Mouse (Mus musculus) C2C12 (cell line): Measurements from ENCODE around the gene Ino80. TPM values are rescaled to one million over a fixed set of nuclear protein-coding genes. Genes with fewer than 3 reads are reported as not detected.

Experiments
- H3K27me3 ChIP-seq: one replicate; pipeline ENCODE4 v1.6.1; 2011; ENCODE audit not compliant: control insufficient read depth, insufficient read depth, insufficient read length
- H3K36me3 ChIP-seq: one replicate; pipeline ENCODE4 v1.6.1; 2011; ENCODE audit not compliant: control insufficient read depth, insufficient read depth
- H3K4me3 ChIP-seq: one replicate; pipeline ENCODE4 v1.5.1; 2011; ENCODE audit warnings: mild to moderate bottlenecking, control low read depth; ENCODE audit not compliant: poor library complexity, insufficient read depth, severe bottlenecking
- H3K79me2 ChIP-seq: one replicate; pipeline ENCODE4 v1.6.1; 2011; ENCODE audit not compliant: control insufficient read depth, insufficient read depth
- H3K79me3 ChIP-seq: one replicate; pipeline ENCODE4 v1.6.1; 2011; ENCODE audit warnings: low read depth, control low read depth
- H3ac ChIP-seq: one replicate; pipeline ENCODE3; 2011; ENCODE audit warnings: low read depth; ENCODE audit not compliant: control insufficient read depth, insufficient read length
- CEBPB ChIP-seq: IDR thresholded peaks from one replicate; pipeline ENCODE4 v1.6.1; 2011; ENCODE audit warnings: low read depth, mild to moderate bottlenecking, control low read depth, moderate library complexity
- CTCF ChIP-seq: IDR thresholded peaks from one replicate; pipeline ENCODE4 v1.5.1; 2011; ENCODE audit not compliant: control insufficient read depth, insufficient read depth, insufficient read length
- FOSL1 ChIP-seq: IDR thresholded peaks from one replicate; pipeline ENCODE4 v1.8.0; 2011; ENCODE audit warnings: mild to moderate bottlenecking, low read length; ENCODE audit not compliant: poor library complexity, insufficient read depth, severe bottlenecking
- MAX ChIP-seq: IDR thresholded peaks from one replicate; pipeline ENCODE4 v1.6.1; 2011; ENCODE audit warnings: mild to moderate bottlenecking, control low read depth
- MYOD1 ChIP-seq: IDR thresholded peaks from one replicate; pipeline ENCODE4 v1.6.1; 2011; ENCODE audit warnings: low read depth; ENCODE audit not compliant: control insufficient read depth, insufficient read length
- MYOG ChIP-seq: IDR thresholded peaks from one replicate; pipeline ENCODE4 v1.6.1; 2011; ENCODE audit not compliant: control insufficient read depth, insufficient read length; ENCODE audit errors: extremely low read depth
- USF1 ChIP-seq: IDR thresholded peaks from one replicate; pipeline ENCODE4 v1.6.1; 2011; ENCODE audit warnings: low read depth, mild to moderate bottlenecking, control low read depth, moderate library complexity
- polyA plus RNA-seq: library from polyadenylated mRNA; unstranded; fragments of >200 nt; fragmentation: generic; extraction: Trizol; gene quantifications from one replicate; pipeline ENCODE4 v1.2.1, GENCODE M21; 2012; ENCODE audit warnings: missing spikeins

Gene Ino80
- polyA plus RNA-seq, 1 experiment, result 5.7 TPM

- Histone ChIP-seq H3K4me3 (no peak overlapping the region), H3K27me3 (no peaks in the 10 kb centered on the region), H3ac (no peak overlapping the region), H3K36me3 (peaks cover 71% of the 10 kb centered on the region), H3K79me2 (no peaks in the 10 kb centered on the region), H3K79me3 (no peaks in the 10 kb centered on the region)
- TF ChIP-seq CTCF (no peak), MAX (no peak), MYOD1 (no peak), MYOG (no peak), USF1 (no peak), FOSL1 (no peak), CEBPB (no peak)
These were observed 63.7 kb downstream of the Ino80 start for GRCm38 (mm10) chr2:119413819-119414218.

- H3K79me2 ChIP-seq, result no peaks in the 10 kb centered on the region
- no peak overlapping the region for H3K4me3 ChIP-seq
- no peak for TF ChIP-seq CEBPB
- TF ChIP-seq MYOD1, result no peak
- no peak for TF ChIP-seq MYOG
- no peak for TF ChIP-seq FOSL1
- TF ChIP-seq MAX, result no peak
- no peak for TF ChIP-seq USF1
- TF ChIP-seq CTCF, result no peak
- H3K27me3 ChIP-seq, result no peaks in the 10 kb centered on the region
- H3K36me3 ChIP-seq, result peaks cover 65% of the 10 kb centered on the region
- no peaks in the 10 kb centered on the region for H3K79me3 ChIP-seq
- H3ac ChIP-seq, result no peak overlapping the region
These were observed 65.8 kb downstream of the Ino80 start for GRCm38 (mm10) chr2:119411674-119412073.

GRCm38 (mm10) chr2:119411016-119411415 lies 66.5 kb downstream of the Ino80 start:
- peaks cover 67% of the 10 kb centered on the region for H3K36me3 ChIP-seq
- H3K79me3 ChIP-seq, result no peaks in the 10 kb centered on the region
- no peak overlapping the region for H3K4me3 ChIP-seq
- no peaks in the 10 kb centered on the region for H3K79me2 ChIP-seq
- no peaks in the 10 kb centered on the region for H3K27me3 ChIP-seq
- no peak for TF ChIP-seq MYOD1
- TF ChIP-seq CTCF, result no peak
- no peak for TF ChIP-seq USF1
- TF ChIP-seq FOSL1, result no peak
- no peak for TF ChIP-seq MYOG
- no peak for TF ChIP-seq CEBPB
- TF ChIP-seq MAX, result no peak
- H3ac ChIP-seq, result no peak overlapping the region

GRCm38 (mm10) chr2:119408733-119409132 lies 68.8 kb downstream of the Ino80 start:
- H3K79me2 ChIP-seq, result no peaks in the 10 kb centered on the region
- no peaks in the 10 kb centered on the region for H3K27me3 ChIP-seq
- no peaks in the 10 kb centered on the region for H3K79me3 ChIP-seq
- no peak overlapping the region for H3ac ChIP-seq
- peaks cover 58% of the 10 kb centered on the region for H3K36me3 ChIP-seq
- no peak for TF ChIP-seq FOSL1
- no peak for TF ChIP-seq MYOG
- TF ChIP-seq MAX, result no peak
- TF ChIP-seq CTCF, result no peak
- TF ChIP-seq CEBPB, result no peak
- TF ChIP-seq MYOD1, result no peak
- no peak for TF ChIP-seq USF1
- H3K4me3 ChIP-seq, result no peak overlapping the region

GRCm38 (mm10) chr2:119408278-119408677 lies 69.2 kb downstream of the Ino80 start:
- Histone ChIP-seq H3K79me2 (no peaks in the 10 kb centered on the region), H3ac (no peak overlapping the region), H3K36me3 (peaks cover 58% of the 10 kb centered on the region), H3K27me3 (no peaks in the 10 kb centered on the region), H3K4me3 (no peak overlapping the region), H3K79me3 (no peaks in the 10 kb centered on the region)
- TF ChIP-seq CTCF, result no peak
- TF ChIP-seq USF1, result no peak
- no peak for TF ChIP-seq MYOD1
- no peak for TF ChIP-seq FOSL1
- TF ChIP-seq CEBPB, result no peak
- TF ChIP-seq MAX, result no peak

- no peaks in the 10 kb centered on the region for H3K79me3 ChIP-seq
- TF ChIP-seq MYOG, result no peak
- no peak for TF ChIP-seq MAX
- no peak for TF ChIP-seq MYOD1
- TF ChIP-seq USF1, result no peak
- no peak for TF ChIP-seq CEBPB
- TF ChIP-seq CTCF, result no peak
- no peak for TF ChIP-seq FOSL1
- H3K27me3 ChIP-seq, result no peaks in the 10 kb centered on the region
- no peaks in the 10 kb centered on the region for H3K79me2 ChIP-seq
- H3K36me3 ChIP-seq, result peaks cover 70% of the 10 kb centered on the region
- H3ac ChIP-seq, result no peak overlapping the region
- H3K4me3 ChIP-seq, result no peak overlapping the region
These were observed 78.2 kb downstream of the Ino80 start for GRCm38 (mm10) chr2:119399313-119399712.

GRCm38 (mm10) chr2:119398665-119399064 lies 78.8 kb downstream of the Ino80 start:
- peaks cover 73% of the 10 kb centered on the region for H3K36me3 ChIP-seq
- H3ac ChIP-seq, result no peak overlapping the region
- H3K79me2 ChIP-seq, result no peaks in the 10 kb centered on the region
- H3K4me3 ChIP-seq, result no peak overlapping the region
- no peaks in the 10 kb centered on the region for H3K79me3 ChIP-seq
- TF ChIP-seq FOSL1 (no peak), MAX (no peak), CTCF (no peak), MYOD1 (no peak), CEBPB (no peak), MYOG (no peak), USF1 (no peak)
- no peaks in the 10 kb centered on the region for H3K27me3 ChIP-seq
